Mouse (Mus musculus): ENCODE measurements around the gene Padi1.

DNA sequence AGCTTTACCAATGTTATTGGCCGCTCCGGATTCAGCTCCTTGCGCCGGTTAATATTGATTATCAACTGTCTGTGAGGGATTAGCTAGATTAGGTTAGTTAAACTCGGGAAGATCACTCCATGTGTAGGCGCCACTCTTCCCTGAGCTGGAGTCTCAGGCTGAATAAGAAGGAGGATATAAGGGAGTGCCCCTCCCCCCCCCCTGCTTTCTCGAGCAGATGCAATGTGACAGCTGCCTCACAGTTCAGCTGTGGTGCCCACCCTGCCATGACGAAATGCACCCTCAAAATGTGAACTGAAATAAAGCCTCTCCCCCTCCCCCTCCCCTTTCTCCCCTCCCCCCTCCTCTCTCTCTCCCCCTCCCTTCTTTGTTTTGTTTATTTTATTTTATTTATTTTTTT lies 8.0 kb upstream of the Padi1 start:
- TF ChIP-seq CTCF (IDR thresholded peaks at IDR 0.05; ENCODE audit: low read depth, low read length): no peak
- TF ChIP-seq GATA1 (IDR thresholded peaks at IDR 0.05; ENCODE audit: borderline replicate concordance, low read length): no peak
- TF ChIP-seq GATA2 (IDR thresholded peaks at IDR 0.05; ENCODE audit: borderline replicate concordance, low read depth, low read length): no peak

Data from G1E (cell line).